Comparison of ENCODE assay signal across 9 mouse cellular contexts in the genomic region with DNA sequence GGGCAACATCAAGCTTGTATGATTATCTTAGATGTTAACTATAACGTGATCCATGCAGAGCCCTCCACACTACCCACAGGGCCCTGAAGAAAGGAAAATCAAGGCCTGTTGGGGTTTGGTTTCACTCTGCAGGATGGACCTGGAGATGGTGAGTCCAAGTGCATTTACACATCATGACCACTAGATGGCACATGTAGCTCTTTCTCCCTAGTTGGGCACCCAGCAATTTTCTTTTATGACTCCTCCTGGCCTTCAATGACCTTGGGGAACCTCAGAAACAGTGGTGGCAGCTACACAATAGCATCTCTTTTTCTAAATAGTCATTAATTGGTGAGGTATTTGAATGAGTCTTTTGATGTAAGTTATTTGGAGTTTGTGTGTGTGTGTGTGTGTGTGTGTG.
DNase-seq lines count a peak whose midpoint lies in the region; ATAC-seq and TF ChIP-seq lines count a peak whose summit lies in the region.
"Had no signal": no experiment of that assay in that cellular context is flagged by ENCODE, and none has a peak within 500 bp of the region (broad histone marks: within the 10 kb centered on the region; RNA-seq: fewer than 3 reads in every experiment).

No protein-coding gene starts in this region.

- H3K9ac ChIP-seq in lung, embryonic 14.5 days: no peak overlapping the region
- H3K9ac ChIP-seq: hindbrain, embryonic 15.5 days had no signal

- H3K9me3 ChIP-seq in lung, embryonic 14.5 days (ENCODE audit: low read depth, low read length): no peaks in the 10 kb centered on the region
- H3K9me3 ChIP-seq: hindbrain, embryonic 15.5 days had no signal

- no peak overlapping the region for H3K4me3 ChIP-seq in lung, embryonic 14.5 days (ENCODE audit: low read depth, low read length)
- H3K4me3 ChIP-seq: hindbrain, embryonic 15.5 days had no signal

- peak; percentile 30 for DNase-seq in adrenal gland, postnatal 10 days
- no peak for DNase-seq in adrenal gland, postnatal 4 days (ENCODE audit: low spot score in 2 of 2)
- DNase-seq in lung, embryonic 14.5 days: peak; percentile 67
- DNase-seq in lung, postnatal 14 days: no peak
- no peak for DNase-seq in ovary, adult 18-20 months (ENCODE audit: low spot score)
- no peak for DNase-seq in left cerebral cortex, postnatal 4 days

- WGBS in lung, embryonic 14.5 days: 86% methylated on average over 1 of the region's 1 CpGs

- H3K4me2 ChIP-seq in lung, embryonic 14.5 days: no peak overlapping the region
- H3K4me2 ChIP-seq: hindbrain, embryonic 15.5 days had no signal

- H3K4me1 ChIP-seq in lung, embryonic 14.5 days (ENCODE audit: insufficient read depth): no peaks in the 10 kb centered on the region
- H3K4me1 ChIP-seq: hindbrain, embryonic 15.5 days had no signal

- intact Hi-C loops in left cerebral cortex, postnatal 4 days (cut with DNase I): no loop called here

- peak; percentile 79 for TF ChIP-seq CTCF in lung, embryonic 14.5 days (IDR thresholded peaks at IDR 0.05; ENCODE audit: low read depth)

- H3K36me3 ChIP-seq in lung, embryonic 14.5 days (ENCODE audit: insufficient read depth): no peaks in the 10 kb centered on the region
- H3K36me3 ChIP-seq: hindbrain, embryonic 15.5 days had no signal

- no peaks in the 10 kb centered on the region for H3K27me3 ChIP-seq in lung, embryonic 14.5 days (ENCODE audit: insufficient read depth, low read length)
- H3K27me3 ChIP-seq: hindbrain, embryonic 15.5 days had no signal

- no peak for ATAC-seq in lung, embryonic 14.5 days (ENCODE audit: insufficient read depth)
- peak; percentile 92 for ATAC-seq in common myeloid progenitor, adult 5-6 weeks (replicated peaks; ENCODE audit: low read depth, poor library complexity, severe bottlenecking)
- peak; percentile 97 for ATAC-seq in megakaryocyte progenitor cell, adult 5-6 weeks (replicated peaks; ENCODE audit: poor library complexity)

- H3K27ac ChIP-seq in lung, embryonic 14.5 days (ENCODE audit: low read depth): no peak overlapping the region
- H3K27ac ChIP-seq: hindbrain, embryonic 15.5 days had no signal

Comparison
In these comparisons a context has a peak if more than half of its experiments do, and no peak if none do; other contexts are left out.
1. DNase-seq: peak in adrenal gland, postnatal 10 days (single experiment) and lung, embryonic 14.5 days (single experiment); none in adrenal gland, postnatal 4 days (0 of 2), lung, postnatal 14 days (single experiment), ovary, adult 18-20 months (single experiment) and left cerebral cortex, postnatal 4 days (single experiment).